Comparison of ENCODE assay signal across 23 mouse cellular contexts in genomic region chr7:131817976-131818375, GRCm38 (mm10).
DNase-seq lines count a peak whose midpoint lies in the region; ATAC-seq lines count a peak whose summit lies in the region.
"Had no signal": no experiment of that assay in that cellular context is flagged by ENCODE, and none has a peak within 500 bp of the region (broad histone marks: within the 10 kb centered on the region; RNA-seq: fewer than 3 reads in every experiment).

No protein-coding gene starts in this region.

- no peak for DNase-seq in frontal cortex, postnatal 25 days (ENCODE audit: low spot score in 2 of 2)
- DNase-seq in frontal cortex, adult 2 months (ENCODE audit: extremely low spot score in 1 of 2, low spot score in 1 of 2), result peak; percentile 41 to 71
- peak; percentile 60 to 75 for DNase-seq in left cerebral cortex, postnatal 14 days (ENCODE audit: low spot score in 2 of 2)
- peak; percentile 49 for DNase-seq in right cerebral cortex, postnatal 25 days
- DNase-seq in gastrocnemius, postnatal 25 days, result no peak
- no peak for DNase-seq in hindbrain, embryonic 10.5 days (ENCODE audit: low spot score)
- DNase-seq in heart, adult 8-10 months (ENCODE audit: low spot score), result no peak
- DNase-seq: cerebellum, postnatal 10 days; gastrocnemius, postnatal 36 days; kidney, adult 9 months; kidney, postnatal 4 days; thymus, postnatal 25 days had no signal

- H3K4me3 ChIP-seq in hindbrain, embryonic 10.5 days, result no peak overlapping the region
- H3K4me3 ChIP-seq: embryonic facial prominence, embryonic 13.5 days; forebrain, embryonic 15.5 days; heart, embryonic 10.5 days; hindbrain, embryonic 13.5 days; intestine, embryonic 15.5 days; limb, embryonic 13.5 days; lung, embryonic 15.5 days; midbrain, embryonic 13.5 days; neural tube, embryonic 12.5 days had no signal

- 85% methylated on average over 6 of the region's 6 CpGs for WGBS in hindbrain, embryonic 10.5 days

- intact Hi-C loops in left cerebral cortex, postnatal 14 days (cut with DNase I), result no loop called here

- peaks cover 7% of the 10 kb centered on the region for H3K4me1 ChIP-seq in hindbrain, embryonic 10.5 days (replicated peaks)
- H3K4me1 ChIP-seq: heart, embryonic 10.5 days; intestine, embryonic 15.5 days; lung, embryonic 15.5 days had no signal

- H3K27me3 ChIP-seq in hindbrain, embryonic 10.5 days (ENCODE audit: insufficient read depth, poor library complexity, severe bottlenecking), result peaks cover 35% of the 10 kb centered on the region
- H3K27me3 ChIP-seq: intestine, embryonic 15.5 days; lung, embryonic 15.5 days; neural tube, embryonic 12.5 days had no signal

- peak; percentile 94 for ATAC-seq in frontal cortex, adult (ENCODE audit: low TSS enrichment)
- ATAC-seq: forebrain, embryonic 15.5 days; intestine, embryonic 15.5 days; midbrain, embryonic 13.5 days had no signal

- H3K36me3 ChIP-seq in hindbrain, embryonic 10.5 days, result no peaks in the 10 kb centered on the region
- H3K36me3 ChIP-seq: embryonic facial prominence, embryonic 13.5 days; forebrain, embryonic 15.5 days; heart, embryonic 10.5 days; hindbrain, embryonic 13.5 days; intestine, embryonic 15.5 days; limb, embryonic 13.5 days; lung, embryonic 15.5 days; midbrain, embryonic 13.5 days; neural tube, embryonic 12.5 days had no signal

- no peak overlapping the region for H3K27ac ChIP-seq in hindbrain, embryonic 10.5 days
- H3K27ac ChIP-seq: embryonic facial prominence, embryonic 13.5 days; forebrain, embryonic 15.5 days; heart, embryonic 10.5 days; hindbrain, embryonic 13.5 days; intestine, embryonic 15.5 days; limb, embryonic 13.5 days; liver, embryonic 14.5 days; lung, embryonic 15.5 days; midbrain, embryonic 13.5 days; neural tube, embryonic 12.5 days had no signal

- H3K9me3 ChIP-seq in hindbrain, embryonic 10.5 days, result no peaks in the 10 kb centered on the region
- H3K9me3 ChIP-seq: embryonic facial prominence, embryonic 13.5 days; forebrain, embryonic 15.5 days; heart, embryonic 10.5 days; hindbrain, embryonic 13.5 days; intestine, embryonic 15.5 days; limb, embryonic 13.5 days; lung, embryonic 15.5 days; midbrain, embryonic 13.5 days; neural tube, embryonic 12.5 days had no signal

Comparison
In these comparisons a context has a peak if more than half of its experiments do, and no peak if none do; other contexts are left out.
1. DNase-seq: peak in frontal cortex, adult 2 months (2 of 2), left cerebral cortex, postnatal 14 days (2 of 2) and right cerebral cortex, postnatal 25 days (single experiment); none in frontal cortex, postnatal 25 days (0 of 2), gastrocnemius, postnatal 25 days (single experiment), hindbrain, embryonic 10.5 days (single experiment) and heart, adult 8-10 months (single experiment).